Mouse (Mus musculus): Measurements from ENCODE around the gene Npcd. TPM values are rescaled to one million over a fixed set of nuclear protein-coding genes. Genes with fewer than 3 reads are reported as not detected.
A peak's percentile ranks its signal among the peaks of the same experiment; 100 is the strongest.

The Npcd gene
- total RNA-seq, 2 experiments from 2014 or later, result 21.9 to 36.2 TPM

DNA sequence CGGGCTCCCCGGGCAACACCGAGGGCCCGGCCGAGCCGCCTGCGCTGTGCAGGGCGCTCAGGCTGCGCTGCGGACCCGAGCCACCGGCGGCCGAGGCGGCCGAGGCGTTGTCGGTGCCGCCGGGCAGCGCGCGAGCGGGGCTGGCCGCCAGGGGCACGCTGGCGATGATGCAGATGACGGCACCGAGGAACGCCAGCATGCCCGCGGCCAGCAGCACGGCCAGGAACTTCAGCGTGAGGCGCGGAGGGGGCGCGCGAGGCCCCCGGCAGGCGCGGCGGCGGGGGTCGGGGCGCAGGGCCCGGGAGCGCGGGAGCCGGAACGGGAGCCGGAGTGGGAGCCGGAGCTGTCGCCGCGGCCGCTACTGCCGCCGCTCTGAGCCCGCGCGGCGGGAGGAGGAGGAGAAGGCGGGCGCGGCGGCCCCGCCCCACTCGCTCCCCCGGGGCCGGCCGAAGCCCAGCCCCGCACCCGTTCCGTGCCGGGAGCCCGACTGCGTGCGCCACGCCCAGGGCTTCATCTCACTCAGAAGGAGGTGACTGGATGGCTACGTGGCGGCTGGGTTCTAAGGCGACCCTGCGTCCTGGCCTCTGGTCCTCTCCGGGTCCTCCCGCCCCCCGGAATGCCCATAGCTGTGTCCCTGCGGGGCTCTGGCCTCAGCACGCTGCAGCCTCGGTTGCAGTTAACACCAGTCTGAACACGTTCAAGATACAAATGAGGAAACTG, 29.5 kb downstream of the Npcd start, which contains the start of gene Nptxr:
Gene Nptxr (minus strand): TSS at position 415 of the 720 bp plus-strand sequence.
- DNase-seq (ENCODE audit: low spot score in 2 of 2), result peak in 1 of 2 experiments; percentile 73

DNA sequence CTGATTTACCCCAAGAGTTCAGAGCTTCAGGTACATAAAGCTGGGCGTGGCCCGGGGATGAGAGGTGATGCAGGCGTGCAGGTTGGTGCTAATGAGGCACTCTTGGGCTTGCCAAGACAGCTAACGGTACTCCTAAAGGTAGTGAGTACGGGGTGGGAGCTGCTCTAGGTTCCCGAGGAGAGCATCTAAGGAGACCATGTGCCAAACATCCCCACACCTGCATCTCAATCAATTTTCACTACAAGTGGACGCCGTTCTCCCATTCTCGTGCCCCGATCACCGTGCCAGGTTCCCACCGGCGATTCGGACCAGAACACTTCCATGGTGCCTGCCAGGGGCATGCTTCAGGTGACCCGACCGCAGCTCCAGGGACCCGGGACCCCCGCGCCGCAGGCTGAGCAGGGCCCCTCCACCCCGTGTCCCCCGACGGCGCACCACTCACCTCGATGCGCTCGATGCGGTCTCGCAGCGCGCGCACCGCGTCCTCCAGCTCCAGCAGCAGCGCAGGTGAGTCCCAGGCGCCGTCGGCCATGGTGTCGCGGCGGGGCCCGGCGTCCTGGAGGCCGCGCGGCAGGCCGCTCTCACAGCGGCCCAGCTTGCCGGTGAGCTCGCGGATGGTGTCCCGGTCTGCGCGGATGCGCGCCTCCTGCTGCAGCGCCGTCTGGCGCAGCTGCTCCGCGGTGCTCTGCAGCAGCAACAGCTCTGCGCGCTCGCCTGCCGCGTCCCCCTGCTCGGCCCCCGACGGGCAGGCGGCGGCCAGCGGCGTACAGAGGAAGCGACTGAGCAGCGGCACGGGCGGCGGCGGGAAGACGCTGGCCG, 30.3 kb downstream of the Npcd start:
- no peak for DNase-seq (ENCODE audit: low spot score in 2 of 2)

DNA sequence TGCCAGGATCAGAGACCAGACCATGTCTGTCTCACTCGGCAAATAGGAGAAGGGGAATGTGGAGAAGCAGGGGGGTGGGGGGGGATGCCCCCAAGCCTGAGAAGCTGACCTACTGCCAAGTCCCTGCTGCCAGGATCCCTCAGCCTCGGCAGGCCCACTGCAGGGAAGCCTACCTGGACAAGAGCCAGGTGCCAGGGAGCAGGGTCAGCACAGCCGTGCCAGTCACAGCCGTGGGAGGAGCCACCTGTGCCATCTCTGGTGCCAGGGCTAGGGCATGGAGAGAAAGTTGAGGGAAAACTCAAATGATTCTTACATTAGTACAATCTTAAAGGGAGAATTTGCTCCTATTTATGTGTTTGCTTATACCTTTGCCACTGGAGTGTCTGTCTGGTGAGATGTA, 31.7 kb downstream of the Npcd start:
- no peak for DNase-seq (ENCODE audit: low spot score in 2 of 2)

DNA sequence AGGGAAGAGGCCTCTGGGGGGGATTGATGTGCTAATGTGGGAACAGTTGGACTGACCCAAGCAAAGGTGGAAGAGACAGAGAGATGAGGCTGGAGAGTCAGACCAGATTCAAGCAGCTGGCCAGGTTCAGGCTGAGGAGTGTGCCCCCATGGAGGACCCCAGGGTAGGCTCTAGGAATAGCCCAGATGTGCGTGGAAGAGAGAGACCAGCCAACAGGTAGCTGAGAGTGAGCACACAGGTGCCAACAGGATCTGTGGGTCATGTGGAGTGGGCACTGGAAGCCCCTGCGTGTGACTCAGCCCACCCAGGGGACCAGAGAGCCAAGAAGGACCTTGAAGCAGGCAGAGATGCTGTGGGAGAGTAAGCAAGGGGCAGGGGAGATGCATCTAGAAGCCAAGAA, 32.4 kb downstream of the Npcd start:
- no peak for DNase-seq (ENCODE audit: low spot score in 2 of 2)

DNA sequence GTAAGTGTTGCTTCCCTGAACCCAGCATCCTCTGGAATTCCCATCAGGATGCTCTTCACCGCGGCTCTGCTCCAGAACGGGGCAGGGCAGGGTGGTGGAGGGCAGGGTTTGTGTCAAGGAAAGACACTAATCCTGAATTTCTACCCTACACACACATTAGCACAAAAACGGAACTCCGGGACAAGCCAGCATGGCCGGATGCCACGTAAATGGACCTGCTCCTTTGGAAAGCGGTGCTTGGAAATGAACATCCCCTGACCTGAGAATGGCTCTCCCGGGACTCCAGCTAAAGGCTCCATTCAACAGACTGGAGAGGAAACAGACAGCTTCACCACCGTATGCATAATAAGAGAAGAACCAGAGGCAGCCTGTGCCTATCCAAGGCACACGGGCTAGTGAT, 33.3 kb downstream of the Npcd start:
- no peak for DNase-seq (ENCODE audit: low spot score in 2 of 2)

DNA sequence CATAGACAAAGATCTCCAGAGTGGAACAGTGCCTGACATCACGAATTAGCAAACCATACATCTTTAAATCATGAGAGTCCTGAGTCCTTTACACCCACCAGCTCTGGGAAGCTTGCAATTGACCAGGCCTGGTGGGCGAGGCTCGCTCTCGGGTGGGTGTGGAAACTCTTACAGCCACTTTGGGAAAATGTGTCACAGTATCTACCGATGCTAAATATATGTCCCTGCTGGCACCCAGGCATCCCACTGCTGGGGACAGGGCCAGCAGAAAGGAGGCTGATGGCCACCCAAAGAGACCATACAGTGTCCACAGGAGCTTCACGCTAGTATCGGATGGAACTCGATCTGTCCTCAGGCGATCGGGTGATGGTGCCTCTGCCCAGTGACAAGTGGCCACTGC, 35.4 kb downstream of the Npcd start:
- no peak for DNase-seq (ENCODE audit: low spot score in 2 of 2)

DNA sequence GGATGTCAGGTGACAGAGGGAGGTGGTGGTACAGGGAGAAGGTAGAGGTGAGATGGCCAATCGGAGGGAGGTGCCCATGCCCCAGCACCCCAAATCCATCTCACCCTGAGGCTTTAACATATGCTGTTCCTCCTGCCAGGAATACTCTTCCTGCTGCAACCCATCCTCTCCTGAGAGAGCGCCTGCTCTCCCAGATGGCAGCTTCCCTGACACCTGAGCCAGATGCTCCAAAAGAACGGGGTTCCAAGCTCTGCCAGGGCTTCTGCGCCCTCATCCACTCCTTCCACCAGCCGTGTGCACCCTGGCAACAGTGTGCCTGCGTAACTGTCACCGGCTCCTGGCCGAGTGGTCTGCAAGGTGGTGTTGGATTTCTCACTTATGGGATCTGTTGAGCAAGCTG, 36.4 kb downstream of the Npcd start:
- no peak for DNase-seq (ENCODE audit: low spot score in 2 of 2)

DNA sequence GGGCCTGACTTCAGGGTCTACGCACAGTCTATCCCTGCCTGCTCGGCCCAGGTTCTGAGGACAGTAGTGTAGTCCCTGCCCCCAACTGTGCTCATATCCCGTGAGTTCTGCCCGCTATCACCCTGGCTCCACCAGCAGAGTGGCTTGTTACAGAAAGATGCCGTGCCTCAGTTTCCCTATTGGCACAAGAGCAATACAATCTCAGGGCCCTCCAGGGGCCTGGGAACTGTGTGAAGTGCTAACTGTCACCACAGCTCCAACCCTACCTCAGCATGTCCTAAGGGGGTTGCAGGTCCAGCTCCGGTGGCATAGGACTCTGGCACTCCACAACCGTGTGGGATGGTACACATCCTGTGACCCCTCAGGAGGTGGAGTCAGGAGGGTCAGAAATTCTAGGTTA, 36.9 kb downstream of the Npcd start:
- no peak for DNase-seq (ENCODE audit: low spot score in 2 of 2)

DNA sequence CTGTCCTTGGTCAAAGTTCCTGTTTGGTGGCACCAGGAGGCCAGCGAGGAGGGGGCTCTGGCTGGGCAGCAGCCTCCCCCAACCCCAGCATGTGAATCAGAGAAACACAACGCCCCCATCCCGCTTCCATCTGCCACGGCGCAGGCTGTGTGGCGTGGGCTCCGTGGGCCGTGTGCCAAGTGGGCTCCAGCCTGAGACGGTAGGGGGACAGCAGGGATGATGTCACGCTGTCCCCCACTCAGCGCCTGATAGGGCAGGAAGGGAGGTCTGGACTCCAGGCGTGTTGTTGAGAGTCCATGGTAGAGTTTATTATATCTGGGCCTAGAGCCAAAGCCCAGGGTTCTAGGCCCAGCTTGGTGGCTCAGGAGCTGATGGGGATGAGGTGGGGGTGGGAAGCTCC, 37.8 kb downstream of the Npcd start:
- peak; percentile 61 to 70 for DNase-seq (ENCODE audit: low spot score in 2 of 2)

DNA sequence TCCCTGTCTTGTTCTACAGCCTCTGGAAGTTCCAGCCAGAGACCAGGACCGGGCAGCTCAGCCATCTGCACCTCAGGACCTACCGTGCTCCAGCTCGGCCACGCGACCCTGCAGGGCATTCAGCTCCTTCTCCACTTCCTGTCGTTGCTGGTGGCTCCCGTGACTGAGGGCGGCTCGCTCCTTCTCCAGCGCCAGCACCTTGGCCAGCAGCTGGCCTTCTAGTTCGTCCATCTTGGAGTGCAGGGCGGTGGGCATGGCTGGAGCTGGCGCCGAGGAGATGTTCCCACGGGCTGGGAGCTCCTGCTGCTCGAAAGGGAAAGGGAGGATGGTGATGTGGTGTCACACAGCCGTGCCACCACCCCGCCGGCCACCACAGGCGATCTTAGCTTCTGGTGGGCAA, 39.9 kb downstream of the Npcd start:
- DNase-seq (ENCODE audit: low spot score in 2 of 2), result no peak

DNA sequence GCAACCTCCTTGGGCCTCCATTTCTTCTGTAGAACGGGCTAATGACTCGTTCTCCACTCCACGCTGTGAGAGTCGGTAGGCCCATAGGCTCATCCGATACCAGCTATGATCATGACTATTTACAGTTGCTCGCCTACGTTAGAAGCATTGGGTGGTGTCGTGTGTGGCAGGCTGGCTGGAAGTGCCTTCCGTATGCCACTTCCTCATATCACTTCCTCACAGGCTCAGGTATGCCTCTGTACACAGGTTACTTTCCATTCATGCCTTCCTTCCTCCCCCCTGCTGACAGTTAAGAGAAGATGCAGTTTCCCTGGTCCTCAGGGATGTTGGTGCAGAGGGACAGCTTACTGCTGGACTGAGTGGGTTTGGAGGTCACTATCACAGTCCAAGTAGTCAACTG, 41.0 kb downstream of the Npcd start:
- no peak for DNase-seq (ENCODE audit: low spot score in 2 of 2)

DNA sequence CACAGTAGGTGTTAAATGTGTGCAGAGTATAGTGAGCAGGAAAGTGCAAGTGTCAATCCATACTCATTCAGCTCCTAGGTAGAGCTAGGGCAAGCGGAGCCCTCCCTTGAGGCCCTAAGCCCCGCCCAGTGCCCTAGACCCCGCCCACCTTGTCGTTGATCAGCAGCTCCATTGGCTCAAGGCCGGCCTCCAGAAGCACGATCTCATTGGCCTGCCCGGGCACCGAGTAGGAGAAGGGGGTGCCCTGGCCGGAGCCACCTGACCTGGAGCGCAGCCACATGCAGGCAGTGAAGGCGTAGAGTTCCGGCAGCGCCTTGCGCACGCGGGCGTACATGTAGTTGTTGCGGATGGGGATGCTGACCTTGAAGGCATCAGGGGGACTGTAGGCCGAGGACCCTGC, 41.6 kb downstream of the Npcd start:
- DNase-seq (ENCODE audit: low spot score in 2 of 2), result no peak

DNA sequence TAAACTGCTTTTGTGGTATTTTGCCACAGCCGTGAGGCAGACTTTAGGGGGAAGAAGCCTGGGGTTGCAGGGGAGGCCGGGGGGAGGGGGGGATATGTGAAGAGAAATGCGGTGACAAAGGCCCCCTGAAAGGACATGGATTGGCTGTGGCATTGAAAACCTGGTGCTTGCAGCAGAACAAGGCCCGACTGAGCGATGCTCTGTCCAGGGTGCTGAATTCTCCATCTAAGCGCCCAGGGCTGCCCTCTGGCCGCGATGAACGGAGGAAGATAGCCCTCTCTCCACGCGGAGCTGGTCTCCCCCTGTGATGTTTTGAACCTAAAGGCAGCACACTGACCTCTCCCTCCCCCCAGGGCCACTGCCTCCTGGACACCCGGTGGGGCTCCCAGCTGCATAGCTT, 42.5 kb downstream of the Npcd start:
- DNase-seq (ENCODE audit: low spot score in 2 of 2), result no peak

DNA sequence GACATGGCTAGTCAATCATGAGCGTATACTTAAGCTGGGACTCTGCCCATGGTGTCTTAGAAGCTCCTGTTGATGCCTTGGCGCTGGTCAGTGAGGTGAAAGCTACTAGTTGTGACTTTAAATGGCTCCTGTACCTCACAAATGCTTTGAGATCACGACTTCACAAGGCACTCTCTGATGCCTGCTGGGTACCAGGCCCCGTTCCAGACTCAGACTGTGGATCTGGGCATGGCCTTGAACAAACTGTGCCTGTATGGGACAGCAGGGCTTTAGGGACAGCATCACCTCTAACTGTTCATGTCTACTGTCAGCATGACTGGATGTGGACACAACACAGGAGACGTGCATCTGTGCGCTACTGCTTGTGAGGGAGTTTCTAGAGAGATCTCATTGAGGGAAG, 43.1 kb downstream of the Npcd start:
- DNase-seq (ENCODE audit: low spot score in 2 of 2), result no peak

DNA sequence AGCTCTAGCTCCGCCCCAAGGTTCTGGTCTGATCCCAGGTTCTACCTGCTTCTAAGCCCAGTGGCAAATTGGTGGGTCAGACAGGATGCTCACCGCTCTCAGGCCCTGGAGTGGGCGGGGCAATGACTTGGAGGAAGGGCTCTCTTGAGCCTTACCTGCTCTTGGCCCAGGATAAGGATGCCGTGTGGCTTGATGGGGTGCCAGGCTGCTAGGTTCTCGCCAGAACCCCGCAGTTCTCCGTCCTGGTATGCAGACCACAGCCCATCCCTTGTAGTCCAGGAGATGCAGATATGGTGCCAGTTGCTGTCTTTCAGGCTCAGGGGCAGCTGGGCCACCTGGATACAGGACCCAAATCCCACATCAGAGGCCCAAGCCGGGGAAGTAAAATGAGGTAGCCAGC, 43.9 kb downstream of the Npcd start:
- DNase-seq (ENCODE audit: low spot score in 2 of 2), result no peak

DNA sequence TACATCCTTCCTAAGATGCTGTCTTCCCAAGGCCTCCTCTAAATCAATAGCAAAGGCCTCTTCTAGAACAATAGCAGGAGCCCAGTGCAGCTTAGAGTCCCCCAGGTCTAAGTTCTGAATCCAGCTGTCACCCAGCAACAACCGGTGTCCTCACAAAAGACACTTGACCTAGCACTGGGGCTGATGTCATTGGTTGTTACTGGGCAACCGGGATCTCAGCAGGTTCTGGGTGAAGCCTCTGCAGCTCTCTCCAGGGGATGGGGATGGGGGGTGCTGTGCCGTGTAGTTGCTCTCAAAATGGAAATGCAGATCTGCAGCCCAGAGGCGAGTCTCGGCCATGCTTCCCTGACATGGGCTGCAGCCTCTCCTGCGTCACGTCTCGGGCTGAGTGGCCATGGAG, 46.2 kb downstream of the Npcd start:
- no peak for DNase-seq (ENCODE audit: low spot score in 2 of 2)

DNA sequence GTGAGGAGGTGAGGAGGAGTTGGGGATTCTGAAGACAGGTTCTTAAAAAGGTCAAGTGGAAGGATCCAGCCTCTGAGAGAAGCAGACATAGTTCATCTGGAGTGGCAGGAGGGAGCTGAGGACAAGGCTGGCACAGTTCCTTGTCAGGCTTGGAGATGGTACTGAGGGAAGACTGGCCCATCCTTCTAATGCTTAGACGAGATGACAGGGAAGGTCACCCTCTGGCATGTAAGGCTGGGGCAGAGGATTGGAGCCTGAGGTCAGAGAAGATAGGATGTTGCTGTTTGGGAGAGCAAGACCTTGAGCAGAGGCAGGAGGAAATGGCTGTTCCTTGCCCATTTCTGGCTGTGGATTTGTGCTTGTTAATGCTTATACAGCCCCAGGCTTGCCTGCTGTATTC, 49.0 kb downstream of the Npcd start:
- DNase-seq (ENCODE audit: low spot score in 2 of 2), result no peak

DNA sequence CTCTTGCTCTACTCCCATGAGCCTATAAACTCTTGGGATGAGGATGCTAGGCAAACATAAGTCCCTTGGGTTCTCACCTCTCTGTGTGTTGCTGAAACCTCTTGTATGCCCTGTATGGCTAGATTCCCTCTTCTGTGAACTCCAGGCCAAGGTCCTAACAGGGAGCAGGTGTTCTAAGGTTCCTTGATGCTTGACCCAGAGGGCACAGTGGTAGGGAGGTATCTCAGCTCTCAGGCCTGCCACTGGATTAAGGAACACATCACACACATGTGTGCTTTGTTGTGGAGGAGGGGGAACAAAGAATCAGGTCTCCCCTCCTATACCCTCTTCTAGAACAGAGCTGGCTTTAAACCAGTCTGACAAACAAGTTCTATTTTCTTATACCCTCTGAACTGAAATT, 56.3 kb downstream of the Npcd start, which contains the start of gene Dnal4:
Gene Dnal4 (minus strand): TSS at position 101 of the 400 bp plus-strand sequence.
- no peak for DNase-seq (ENCODE audit: low spot score in 2 of 2)

DNA sequence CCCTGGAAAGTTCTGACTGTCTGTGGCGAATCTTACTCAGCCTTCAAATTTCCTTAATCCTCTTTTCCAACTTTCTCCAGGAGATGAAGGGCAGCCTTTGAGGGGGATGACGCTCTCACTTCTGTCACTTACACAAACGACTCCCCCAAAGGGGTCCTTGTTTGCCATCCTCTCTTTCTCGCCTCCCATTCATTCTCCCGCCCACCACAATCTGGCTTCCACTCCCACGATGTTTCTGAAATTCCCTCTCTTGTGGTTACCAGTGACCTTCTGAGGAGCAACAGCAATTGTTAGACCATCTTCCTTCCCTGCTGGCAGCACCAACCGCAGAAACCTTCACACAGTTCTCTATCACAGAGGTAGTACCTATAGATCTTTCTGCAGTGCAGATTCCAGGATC, 58.4 kb downstream of the Npcd start:
- peak in 1 of 2 experiments; percentile 61 for DNase-seq (ENCODE audit: low spot score in 2 of 2)

DNA sequence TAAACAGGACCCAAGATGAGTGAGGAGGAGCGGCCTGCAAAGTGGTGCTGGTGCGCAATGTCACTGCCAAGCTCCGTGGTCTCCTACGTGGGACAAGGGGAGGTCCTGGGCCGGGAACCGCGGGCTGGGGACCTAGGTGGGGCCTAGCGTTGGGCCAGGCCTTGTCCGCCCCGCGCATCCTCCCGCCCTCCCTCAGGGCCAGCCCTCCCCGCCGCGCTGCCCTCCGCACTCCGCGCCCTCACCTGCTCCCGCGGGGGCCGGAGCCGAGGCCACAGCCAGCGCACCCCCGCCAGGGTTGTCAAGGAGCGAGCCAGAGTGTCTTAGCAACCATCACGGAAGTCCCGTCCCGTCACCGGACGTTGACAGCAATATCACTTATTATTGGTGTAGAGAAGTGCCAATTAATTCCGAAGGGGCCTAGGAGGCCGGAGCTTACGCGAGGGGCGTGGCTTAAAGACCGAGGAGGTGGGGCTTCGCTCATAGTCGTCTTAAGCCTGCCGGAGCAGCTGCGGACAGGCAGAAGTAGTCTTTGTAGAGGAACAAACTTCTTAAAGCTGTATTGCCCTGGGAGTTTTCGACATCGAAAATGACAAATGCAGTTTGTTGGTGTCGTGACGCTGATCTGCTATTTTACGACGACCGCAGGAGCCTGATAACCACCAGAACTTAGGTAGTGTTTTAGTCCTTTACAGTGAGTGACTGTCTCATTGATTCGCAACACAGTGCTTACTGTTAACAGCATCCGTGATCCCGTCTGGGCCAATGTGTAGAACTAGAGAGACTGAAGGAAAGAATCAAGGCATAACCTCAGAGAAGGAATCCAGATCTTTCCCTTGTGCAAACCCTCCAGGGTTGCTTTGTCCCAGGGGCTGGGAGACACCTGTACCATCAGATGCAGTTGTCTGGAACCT, 59.7 kb downstream of the Npcd start:
- peak; percentile 92 to 99 for DNase-seq (ENCODE audit: low spot score in 2 of 2)

DNA sequence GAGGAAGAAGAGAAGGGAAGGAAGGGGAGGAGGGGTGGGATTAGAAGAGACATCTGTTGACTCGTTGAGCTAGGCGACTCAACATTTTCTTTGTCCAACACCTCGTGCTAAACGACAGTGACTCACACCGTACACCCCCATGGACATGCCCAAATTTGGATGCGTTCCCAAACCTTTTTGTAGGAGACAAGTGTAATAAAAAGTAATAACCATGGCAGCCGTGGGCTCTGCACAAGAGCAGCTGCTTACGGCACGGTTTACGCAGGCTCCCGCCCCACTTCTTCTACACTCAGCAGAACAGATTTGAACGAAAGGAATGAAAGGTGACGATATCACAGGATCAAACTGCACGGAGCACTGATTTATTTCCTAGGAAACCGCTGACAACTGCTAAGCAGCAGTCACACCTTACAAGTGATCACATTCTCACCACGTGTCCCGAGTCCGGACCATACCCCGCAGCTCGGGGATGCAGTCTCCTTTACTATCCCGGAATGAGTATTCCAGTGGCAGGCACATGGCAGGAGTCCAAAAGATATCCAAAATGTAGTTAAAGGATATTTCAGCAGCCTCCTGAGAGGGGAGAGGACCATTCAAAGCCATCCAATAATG, 63.3 kb downstream of the Npcd start:
- DNase-seq (ENCODE audit: low spot score in 2 of 2), result no peak
